Mouse (Mus musculus) MN1 (cell line): ENCODE data around the gene Tnf.

Source experiments
- DNase-seq: peaks from one replicate; pipeline ENCODE4 v3.0.0-alpha.2; 2016; ENCODE audit warnings: low spot score

The Tnf gene

GRCm38 (mm10) chr17:35173329-35173728, 28.5 kb downstream of the Tnf start:
- DNase-seq: no peak

- no peak for DNase-seq
Measured at GRCm38 (mm10) chr17:35172445-35173234, 29.2 kb downstream of the Tnf start.

GRCm38 (mm10) chr17:35168541-35169207, 33.1 kb downstream of the Tnf start:
- DNase-seq: peak; percentile 88

GRCm38 (mm10) chr17:35167794-35168193, 34.0 kb downstream of the Tnf start:
- no peak for DNase-seq

GRCm38 (mm10) chr17:35166352-35167035, 35.3 kb downstream of the Tnf start:
- peak; percentile 87 for DNase-seq

- DNase-seq: no peak
Measured at GRCm38 (mm10) chr17:35165451-35166155, 36.2 kb downstream of the Tnf start.

- DNase-seq: peak; percentile 99
Measured at GRCm38 (mm10) chr17:35164568-35165450, 37.0 kb downstream of the Tnf start, which contains the start of gene Prrc2a. Gene Prrc2a (minus strand): TSS chr17:35164897.

GRCm38 (mm10) chr17:35164218-35164567, 37.6 kb downstream of the Tnf start:
- DNase-seq: no peak

GRCm38 (mm10) chr17:35163326-35164081, 38.3 kb downstream of the Tnf start:
- no peak for DNase-seq

DNA sequence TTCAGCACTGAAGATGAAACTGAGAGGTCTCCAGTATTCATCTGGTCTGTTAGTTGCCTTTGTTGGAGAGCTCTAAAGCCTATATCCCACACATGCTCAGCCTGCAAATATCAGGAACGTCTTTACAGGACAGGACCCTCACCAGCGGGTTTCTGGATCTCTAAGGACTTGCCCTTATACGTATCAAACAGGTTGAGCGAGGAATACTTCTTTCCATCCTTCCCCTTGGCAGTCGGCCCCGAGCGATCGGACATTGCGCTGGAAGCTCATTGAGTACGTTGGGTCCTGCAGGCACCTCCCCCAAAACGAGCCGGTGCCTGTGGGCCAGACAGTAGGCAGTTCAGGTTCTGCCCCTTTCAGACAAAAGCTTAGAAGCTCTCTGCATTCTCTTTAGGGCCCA, 39.1 kb downstream of the Tnf start:
- no peak for DNase-seq

DNA sequence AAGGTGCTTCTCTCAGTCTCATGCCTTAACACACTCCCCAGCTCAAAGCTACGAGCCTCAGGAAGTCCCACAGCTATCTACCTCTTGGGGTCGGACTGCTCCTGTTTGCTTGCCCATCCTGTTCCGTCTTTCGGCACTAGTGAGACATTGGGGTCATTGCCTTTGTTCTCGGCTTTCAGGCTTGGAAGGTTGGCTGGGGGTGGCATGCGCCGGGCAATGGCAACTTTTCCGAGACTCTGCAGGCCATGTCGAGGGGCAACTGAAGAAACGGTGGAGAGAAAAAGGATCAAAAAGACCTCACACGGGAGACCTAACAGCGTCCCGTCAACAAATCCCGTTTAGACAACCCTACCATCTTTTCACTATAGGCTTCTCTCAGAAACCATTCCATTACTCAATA, 39.7 kb downstream of the Tnf start:
- DNase-seq: no peak

- no peak for DNase-seq
Measured at GRCm38 (mm10) chr17:35161421-35161820, 40.4 kb downstream of the Tnf start.

DNA sequence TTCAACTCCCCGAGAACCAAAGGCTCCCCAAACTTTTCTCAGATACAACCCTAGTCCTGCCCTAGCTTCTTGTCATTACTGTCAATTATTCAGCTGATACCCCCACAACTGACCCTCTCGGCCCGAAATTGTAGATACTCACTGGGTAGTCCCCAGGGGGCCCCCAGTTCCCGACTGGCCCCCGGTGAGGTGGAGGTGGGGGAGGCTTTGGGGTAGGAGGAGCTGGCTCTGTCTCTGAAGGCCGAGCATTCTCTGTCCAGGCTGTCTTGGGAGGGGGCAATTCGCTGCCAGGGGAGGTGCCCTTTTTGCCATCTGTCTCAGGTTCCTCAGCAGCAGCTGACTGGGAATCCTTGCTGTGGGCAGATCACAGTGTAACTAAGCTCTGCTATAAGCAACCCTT, 42.2 kb downstream of the Tnf start:
- no peak for DNase-seq

DNA sequence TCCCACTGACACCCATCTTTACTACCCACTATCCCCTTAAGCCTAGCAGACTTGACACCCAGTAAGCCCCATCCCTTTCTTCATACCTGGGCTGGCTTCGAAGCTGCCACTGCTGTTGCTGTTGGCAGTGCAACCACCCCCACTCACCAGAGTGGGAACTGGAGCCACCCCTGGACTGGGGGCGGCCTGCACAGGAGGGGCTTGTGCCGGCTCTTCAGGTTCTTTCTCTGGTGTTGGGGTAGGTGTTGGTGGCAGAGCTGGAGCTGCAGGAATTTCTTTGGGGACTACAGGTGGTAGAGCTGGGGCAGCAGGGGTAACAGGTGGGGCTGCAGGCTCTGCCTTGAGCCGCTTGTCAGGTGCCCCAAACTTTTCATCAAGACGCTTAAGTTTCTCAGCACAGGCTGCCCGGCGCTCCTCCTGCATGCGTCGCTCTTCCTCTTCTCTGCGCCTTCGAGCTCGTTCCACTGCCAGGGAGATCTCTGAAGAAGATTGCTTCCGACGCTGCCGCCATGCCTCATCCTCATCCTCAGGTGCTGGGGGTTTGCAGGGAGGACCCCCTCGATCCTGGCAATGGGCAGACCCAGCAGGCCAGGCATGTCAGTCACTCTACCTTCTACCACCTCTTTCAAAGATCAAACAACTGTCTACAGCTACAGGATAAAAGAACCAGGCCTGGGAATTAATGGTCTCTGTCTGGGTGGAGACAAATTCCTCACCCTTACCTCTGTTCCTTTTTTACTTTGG, 42.8 kb downstream of the Tnf start:
- no peak for DNase-seq

- DNase-seq: no peak
Measured at GRCm38 (mm10) chr17:35157661-35158175, 44.1 kb downstream of the Tnf start.

DNA sequence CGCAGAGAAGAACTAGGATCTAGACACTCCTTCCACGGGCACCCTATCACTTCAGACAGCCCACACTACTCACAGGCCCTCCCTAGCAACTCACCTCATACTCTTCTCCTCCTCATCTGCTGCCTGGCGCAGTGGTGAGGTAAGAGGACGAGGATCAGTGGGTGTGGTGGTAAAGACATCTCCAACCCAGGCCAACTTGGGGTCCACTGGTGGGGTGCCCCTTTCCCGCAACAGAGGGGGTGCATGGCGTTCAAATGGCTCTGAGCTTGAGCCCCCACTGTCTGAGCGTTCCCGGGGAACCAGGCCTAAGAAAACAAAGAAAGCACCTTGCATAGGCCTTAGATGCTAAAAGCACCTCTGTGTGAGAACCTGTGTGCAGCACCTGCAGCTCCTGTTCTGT, 44.6 kb downstream of the Tnf start:
- no peak for DNase-seq

GRCm38 (mm10) chr17:35156461-35157200, 45.2 kb downstream of the Tnf start:
- no peak for DNase-seq

GRCm38 (mm10) chr17:35155451-35155850, 46.4 kb downstream of the Tnf start:
- no peak for DNase-seq

DNA sequence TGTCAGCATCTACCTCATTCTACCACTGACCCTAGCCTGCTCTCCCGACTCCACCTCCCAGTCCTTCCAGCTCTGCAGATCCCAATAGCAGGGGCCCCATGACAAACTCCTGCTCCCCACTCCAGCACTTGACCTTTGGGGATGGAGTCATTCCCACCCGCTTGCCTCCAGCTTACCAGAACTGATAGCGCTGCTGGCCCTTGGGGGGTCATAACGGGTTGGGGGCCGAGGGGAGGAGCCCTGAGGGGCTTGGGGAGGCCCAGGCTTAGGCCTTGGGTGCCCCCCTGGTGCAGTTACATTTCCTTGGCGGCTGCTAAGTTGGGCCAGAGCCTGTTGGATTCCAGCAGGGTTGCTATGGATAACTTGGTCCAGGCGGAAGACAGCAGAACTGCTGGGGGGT, 47.2 kb downstream of the Tnf start:
- no peak for DNase-seq
